Mouse (Mus musculus): ENCODE data around the gene Arl5b. TPM values are rescaled to one million over a fixed set of nuclear protein-coding genes. Genes with fewer than 3 reads are reported as not detected.
A peak's percentile ranks its signal among the peaks of the same experiment; 100 is the strongest.

Arl5b gene
- polyA plus RNA-seq (2012; rRNA removed) (41.0 TPM in 2 replicates), polyA plus RNA-seq (2014; fragmentation: Nextera tagmentation; extraction: Ambion mirVana) (38.5 and 41.0 TPM in 2 replicates)

- Histone ChIP-seq H3K36me3 (ENCODE audit: control insufficient read depth, insufficient read depth, low read length) (peaks cover 3% of the 10 kb centered on the region; the same call in 1 of the 2 replicates), H3K27me3 (ENCODE audit: control insufficient read depth, insufficient read depth, low read length) (no peaks in the 10 kb centered on the region), H3K4me1 (ENCODE audit: control insufficient read depth, insufficient read depth, low read length) (peaks cover 6% of the 10 kb centered on the region; the same call in 1 of the 2 replicates), H3K27ac (replicated peaks; ENCODE audit: low read depth, low read length) (peak within 1 kb of the TSS; percentile 48; the same call in 1 of the 2 replicates), H3K4me3 (replicated peaks; ENCODE audit: low read length) (peak within 1 kb of the TSS; percentile 62), H3K9me3 (ENCODE audit: control insufficient read depth, low read length) (no peaks in the 10 kb centered on the region), H3K4me2 (replicated peaks; ENCODE audit: low read depth, low read length, severe bottlenecking) (peak within 1 kb of the TSS; percentile 59), H3K9ac (ENCODE audit: low read depth, low read length, severe bottlenecking) (peak within 1 kb of the TSS; percentile 64)
- peak; percentile 94 for ATAC-seq (ENCODE audit: low FRiP score, low read depth)
- TF ChIP-seq POLR2A (IDR thresholded peaks at IDR 0.05; ENCODE audit: borderline replicate concordance, extremely low read depth, insufficient read depth, insufficient read length), result no peak
- DNase-seq (ENCODE audit: low spot score), result peak; percentile 96
- WGBS, result 7% methylated on average over 20 of the region's 20 CpGs
Observed at GRCm38 (mm10) chr2:15049117-15049873, at the start of gene Arl5b. Arl5b (plus strand) TSS chr2:15049395.

GRCm38 (mm10) chr2:15007531-15007930, 41.7 kb upstream of the Arl5b start:
- ATAC-seq (ENCODE audit: low FRiP score, low read depth) (no peak), DNase-seq (ENCODE audit: low spot score) (no peak)
- no peak for TF ChIP-seq POLR2A (IDR thresholded peaks at IDR 0.05; ENCODE audit: borderline replicate concordance, extremely low read depth, insufficient read depth, insufficient read length)
- H3K4me2 ChIP-seq (replicated peaks; ENCODE audit: low read depth, low read length, severe bottlenecking), result no peak overlapping the region
- H3K27ac ChIP-seq (replicated peaks; ENCODE audit: low read depth, low read length), result no peak overlapping the region
- H3K4me1 ChIP-seq (ENCODE audit: control insufficient read depth, insufficient read depth, low read length), result no peaks in the 10 kb centered on the region
- no peak overlapping the region for H3K9ac ChIP-seq (ENCODE audit: low read depth, low read length, severe bottlenecking)
- 77% methylated on average over 3 of the region's 3 CpGs for WGBS
- H3K4me3 ChIP-seq (replicated peaks; ENCODE audit: low read length), result no peak overlapping the region
- no peaks in the 10 kb centered on the region for H3K9me3 ChIP-seq (ENCODE audit: control insufficient read depth, low read length)
- no peaks in the 10 kb centered on the region for H3K36me3 ChIP-seq (ENCODE audit: control insufficient read depth, insufficient read depth, low read length)
- no peaks in the 10 kb centered on the region for H3K27me3 ChIP-seq (ENCODE audit: control insufficient read depth, insufficient read depth, low read length)

GRCm38 (mm10) chr2:15008072-15008471, 41.1 kb upstream of the Arl5b start:
- H3K27ac ChIP-seq (replicated peaks; ENCODE audit: low read depth, low read length), result no peak overlapping the region
- DNase-seq (ENCODE audit: low spot score), result no peak
- H3K9ac ChIP-seq (ENCODE audit: low read depth, low read length, severe bottlenecking), result no peak overlapping the region
- H3K4me2 ChIP-seq (replicated peaks; ENCODE audit: low read depth, low read length, severe bottlenecking), result no peak overlapping the region
- WGBS, result 94% methylated on average over 1 of the region's 1 CpGs
- no peaks in the 10 kb centered on the region for H3K36me3 ChIP-seq (ENCODE audit: control insufficient read depth, insufficient read depth, low read length)
- TF ChIP-seq POLR2A (IDR thresholded peaks at IDR 0.05; ENCODE audit: borderline replicate concordance, extremely low read depth, insufficient read depth, insufficient read length), result no peak
- H3K27me3 ChIP-seq (ENCODE audit: control insufficient read depth, insufficient read depth, low read length), result no peaks in the 10 kb centered on the region
- no peak for ATAC-seq (ENCODE audit: low FRiP score, low read depth)
- no peaks in the 10 kb centered on the region for H3K4me1 ChIP-seq (ENCODE audit: control insufficient read depth, insufficient read depth, low read length)
- H3K9me3 ChIP-seq (ENCODE audit: control insufficient read depth, low read length), result no peaks in the 10 kb centered on the region
- H3K4me3 ChIP-seq (replicated peaks; ENCODE audit: low read length), result no peak overlapping the region

GRCm38 (mm10) chr2:15026817-15027216, 22.4 kb upstream of the Arl5b start:
- Histone ChIP-seq H3K4me3 (replicated peaks; ENCODE audit: low read length) (no peak overlapping the region), H3K4me2 (replicated peaks; ENCODE audit: low read depth, low read length, severe bottlenecking) (no peak overlapping the region), H3K9ac (ENCODE audit: low read depth, low read length, severe bottlenecking) (no peak overlapping the region), H3K4me1 (ENCODE audit: control insufficient read depth, insufficient read depth, low read length) (no peaks in the 10 kb centered on the region), H3K27me3 (ENCODE audit: control insufficient read depth, insufficient read depth, low read length) (no peaks in the 10 kb centered on the region), H3K9me3 (ENCODE audit: control insufficient read depth, low read length) (no peaks in the 10 kb centered on the region), H3K36me3 (ENCODE audit: control insufficient read depth, insufficient read depth, low read length) (peaks cover 8% of the 10 kb centered on the region), H3K27ac (replicated peaks; ENCODE audit: low read depth, low read length) (no peak overlapping the region)
- ATAC-seq (ENCODE audit: low FRiP score, low read depth), result no peak
- no peak for TF ChIP-seq POLR2A (IDR thresholded peaks at IDR 0.05; ENCODE audit: borderline replicate concordance, extremely low read depth, insufficient read depth, insufficient read length)
- DNase-seq (ENCODE audit: low spot score), result no peak
- 78% methylated on average over 3 of the region's 3 CpGs for WGBS

GRCm38 (mm10) chr2:15027816-15028215, 21.4 kb upstream of the Arl5b start:
- no peak overlapping the region for H3K27ac ChIP-seq (replicated peaks; ENCODE audit: low read depth, low read length)
- no peak overlapping the region for H3K4me3 ChIP-seq (replicated peaks; ENCODE audit: low read length)
- peaks cover 9% of the 10 kb centered on the region for H3K36me3 ChIP-seq (ENCODE audit: control insufficient read depth, insufficient read depth, low read length)
- 67% methylated on average over 1 of the region's 1 CpGs for WGBS
- no peak for ATAC-seq (ENCODE audit: low FRiP score, low read depth)
- no peak overlapping the region for H3K9ac ChIP-seq (ENCODE audit: low read depth, low read length, severe bottlenecking)
- H3K9me3 ChIP-seq (ENCODE audit: control insufficient read depth, low read length), result no peaks in the 10 kb centered on the region
- H3K27me3 ChIP-seq (ENCODE audit: control insufficient read depth, insufficient read depth, low read length), result no peaks in the 10 kb centered on the region
- no peak for DNase-seq (ENCODE audit: low spot score)
- H3K4me2 ChIP-seq (replicated peaks; ENCODE audit: low read depth, low read length, severe bottlenecking), result no peak overlapping the region
- no peak for TF ChIP-seq POLR2A (IDR thresholded peaks at IDR 0.05; ENCODE audit: borderline replicate concordance, extremely low read depth, insufficient read depth, insufficient read length)
- no peaks in the 10 kb centered on the region for H3K4me1 ChIP-seq (ENCODE audit: control insufficient read depth, insufficient read depth, low read length)
